Mouse (Mus musculus): Measurements from ENCODE around the gene Saxo1.

Gene Saxo1

DNA sequence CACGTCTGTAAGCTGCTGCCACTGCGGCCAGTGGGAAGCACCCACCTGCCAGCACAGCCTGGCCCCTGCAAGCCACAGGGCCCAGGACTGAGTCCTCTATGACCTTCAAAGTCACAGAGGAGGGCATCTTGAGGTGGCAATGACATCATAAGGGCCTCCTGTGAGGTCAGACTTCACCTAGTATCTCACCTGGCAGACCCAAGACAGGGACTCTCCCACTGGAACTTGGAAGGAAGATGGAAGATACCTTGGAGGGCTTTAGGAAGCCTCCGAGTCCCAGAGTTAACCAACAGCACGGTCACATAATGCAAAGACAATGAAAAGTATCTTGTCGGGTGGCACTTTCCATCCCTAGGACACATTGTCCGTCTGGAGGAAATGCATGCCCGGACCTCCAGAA lies at the start of gene Saxo1:
Gene Saxo1, minus strand, starts transcription at position 101 of the 400 bp plus-strand sequence.
- DNase-seq = no peak

DNA sequence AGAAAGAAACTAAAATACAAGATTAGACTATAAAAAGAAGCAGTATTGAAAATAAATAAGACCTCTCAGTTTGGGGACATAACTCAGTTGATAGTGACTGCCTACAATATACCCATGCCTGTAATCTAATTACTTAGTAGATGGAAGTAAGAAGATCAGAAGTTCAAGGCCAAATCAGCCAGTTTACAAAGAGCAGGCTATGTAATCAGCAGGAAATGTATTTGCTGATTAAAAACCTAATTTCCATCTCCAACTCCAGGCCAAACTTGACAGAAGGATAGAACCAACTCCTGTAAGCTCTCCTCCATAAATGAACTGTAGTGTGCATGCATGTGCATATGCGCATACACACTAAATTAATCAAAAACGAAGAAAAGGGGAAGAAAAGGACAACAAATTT lies 33.2 kb upstream of the Saxo1 start:
- DNase-seq = no peak

GRCm38 (mm10) chr4:86588236-86588635 lies 30.1 kb upstream of the Saxo1 start:
- peak; percentile 72 to 73 for DNase-seq

- peak; percentile 44 to 49 for DNase-seq
Measured at GRCm38 (mm10) chr4:86580591-86580990, 22.5 kb upstream of the Saxo1 start.

DNA sequence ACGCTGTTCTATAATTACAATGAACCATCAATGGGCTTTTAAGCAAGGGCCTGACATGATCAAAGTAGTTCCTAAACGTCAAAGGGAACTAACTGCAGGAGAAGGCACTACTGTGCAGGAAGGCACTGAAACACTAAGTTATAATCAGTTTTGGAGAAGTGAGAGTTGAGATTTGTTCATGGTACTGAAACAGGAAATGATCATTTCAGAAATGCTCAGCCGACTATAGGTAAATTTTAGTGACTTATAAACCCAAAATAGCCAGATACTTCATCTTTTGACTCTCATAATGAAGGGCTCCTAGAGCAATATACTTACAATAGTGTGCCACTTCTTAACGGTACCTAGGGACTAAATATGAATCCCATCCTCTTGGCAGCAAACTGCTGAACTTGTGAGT lies 21.9 kb upstream of the Saxo1 start:
- peak; percentile 44 to 62 for DNase-seq

DNA sequence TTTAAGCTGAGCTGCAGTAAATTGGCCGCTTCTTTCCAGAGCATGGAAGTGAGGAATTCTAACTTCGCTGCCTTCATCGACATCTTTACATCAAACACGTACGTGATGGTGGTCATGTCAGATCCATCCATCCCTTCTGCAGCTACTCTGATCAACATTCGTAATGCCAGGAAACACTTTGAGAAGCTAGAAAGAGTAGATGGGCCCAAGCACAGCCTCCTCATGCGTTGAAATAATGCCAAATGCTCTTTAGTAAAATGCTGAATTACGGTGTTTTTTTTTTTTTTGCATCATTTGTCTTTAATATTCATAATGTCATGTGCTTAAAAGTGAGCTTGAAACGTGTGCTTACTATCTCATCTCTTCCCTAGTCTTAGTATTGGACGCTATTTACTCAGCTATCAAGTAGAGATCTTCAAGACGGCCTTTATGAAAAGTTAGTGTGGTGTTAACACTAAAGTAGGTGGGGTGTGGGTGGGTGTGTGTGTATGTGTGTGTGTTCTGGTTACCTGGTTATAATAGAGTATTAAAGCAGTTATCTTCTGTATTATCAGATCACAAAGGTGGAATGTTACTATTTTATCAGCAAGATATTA lies 18.6 kb upstream of the Saxo1 start:
- no peak for DNase-seq

- DNase-seq = no peak
Measured at GRCm38 (mm10) chr4:86576120-86576541, 18.0 kb upstream of the Saxo1 start.

DNA sequence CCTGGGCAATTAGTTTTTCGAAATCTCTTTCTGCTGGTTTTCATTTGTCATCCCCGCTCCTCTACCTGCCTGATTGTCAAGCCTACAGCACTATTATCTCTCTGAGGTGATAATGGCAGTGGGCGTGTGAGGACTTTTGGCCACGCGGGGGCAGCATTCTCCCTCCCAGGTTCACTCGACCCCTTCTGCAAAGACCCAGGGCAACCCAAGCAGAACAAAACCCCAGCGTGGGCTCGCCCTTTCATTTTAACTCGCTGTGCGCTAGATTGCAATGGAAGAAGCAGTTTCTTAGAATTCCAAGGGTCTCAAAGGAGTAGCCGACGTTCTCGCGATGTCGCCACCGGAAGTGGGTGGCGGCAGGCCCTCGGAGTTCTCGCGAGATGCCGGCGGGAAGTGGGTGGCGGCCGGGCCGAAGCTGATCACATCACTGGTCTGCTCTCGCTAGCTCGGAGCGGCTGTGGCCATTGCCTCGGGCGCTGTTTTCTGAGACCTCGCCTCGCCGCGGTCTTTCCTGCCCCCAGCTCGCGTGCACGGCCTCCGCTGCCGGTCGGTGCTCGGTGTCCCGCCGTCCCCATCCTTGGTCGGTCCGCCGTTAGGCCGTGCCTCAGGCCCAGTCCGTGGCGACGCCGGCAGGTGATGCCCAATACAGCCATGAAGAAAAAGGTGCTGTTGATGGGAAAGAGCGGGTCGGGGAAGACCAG lies 17.3 kb upstream of the Saxo1 start, which contains the start of gene Rraga:
Gene Rraga, plus strand, starts transcription at position 386 of the 701 bp plus-strand sequence.
- peak; percentile 97 for DNase-seq

DNA sequence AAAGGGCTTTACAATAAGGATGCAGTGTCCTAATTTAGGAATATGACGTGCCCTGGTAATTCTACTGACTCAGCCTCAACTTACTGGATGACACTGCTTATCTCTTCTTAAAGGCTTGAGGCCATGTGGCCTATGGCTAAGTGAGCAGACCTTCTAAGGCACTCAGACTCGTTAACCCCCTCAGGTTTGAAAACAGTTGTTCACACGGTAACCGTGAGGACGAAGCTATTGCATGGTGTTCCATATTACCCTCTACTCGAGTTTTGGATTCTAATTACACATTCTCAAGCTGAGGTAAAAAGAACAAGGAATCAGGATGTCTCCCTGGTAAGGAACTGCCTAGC lies 16.8 kb upstream of the Saxo1 start:
- no peak for DNase-seq

- no peak for DNase-seq
Measured at GRCm38 (mm10) chr4:86561061-86561460, 2.9 kb upstream of the Saxo1 start.

DNA sequence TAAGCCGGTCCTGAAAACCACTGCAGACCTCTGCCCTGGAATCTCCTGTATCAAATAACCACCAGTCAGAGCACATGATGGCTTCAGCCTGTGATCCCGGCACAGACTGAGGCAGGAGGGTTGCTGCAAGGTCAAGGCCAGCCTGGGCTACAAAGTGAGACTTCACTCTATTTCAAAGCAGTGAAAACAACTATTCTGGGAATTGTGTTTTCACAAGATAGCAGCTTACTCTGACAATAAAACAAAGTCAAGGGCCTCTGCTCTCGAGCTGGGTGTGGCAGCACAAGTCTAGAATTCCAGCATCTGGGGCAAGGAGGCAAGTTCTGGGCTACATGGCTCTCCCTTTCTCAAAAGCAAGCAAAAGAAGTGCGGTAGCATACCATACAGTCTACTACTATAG lies 878 bp upstream of the Saxo1 start:
- no peak for DNase-seq

DNA sequence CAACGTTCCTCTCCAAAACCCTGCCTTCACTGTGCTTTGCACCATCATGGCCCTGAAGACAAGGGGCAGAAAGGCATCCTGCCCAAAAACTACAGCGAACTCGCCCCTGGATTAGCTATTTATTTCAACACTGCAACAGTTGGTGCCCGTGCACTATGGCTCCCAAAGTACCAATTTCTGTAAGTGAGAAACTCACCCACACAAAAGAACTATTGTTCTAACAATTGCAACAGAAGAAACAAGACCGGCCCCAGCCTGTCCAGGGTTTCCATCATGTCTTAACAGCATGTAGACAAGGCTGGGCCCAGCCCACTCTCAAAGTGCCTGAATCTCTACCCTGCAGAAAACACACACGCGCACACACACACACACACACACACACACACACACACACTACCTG lies 757 bp downstream of the Saxo1 start:
- no peak for DNase-seq

GRCm38 (mm10) chr4:86555035-86555707 lies 3.0 kb downstream of the Saxo1 start:
- DNase-seq = peak; percentile 25 to 36

- DNase-seq = no peak
Measured at GRCm38 (mm10) chr4:86548332-86548731, 9.8 kb downstream of the Saxo1 start.

DNA sequence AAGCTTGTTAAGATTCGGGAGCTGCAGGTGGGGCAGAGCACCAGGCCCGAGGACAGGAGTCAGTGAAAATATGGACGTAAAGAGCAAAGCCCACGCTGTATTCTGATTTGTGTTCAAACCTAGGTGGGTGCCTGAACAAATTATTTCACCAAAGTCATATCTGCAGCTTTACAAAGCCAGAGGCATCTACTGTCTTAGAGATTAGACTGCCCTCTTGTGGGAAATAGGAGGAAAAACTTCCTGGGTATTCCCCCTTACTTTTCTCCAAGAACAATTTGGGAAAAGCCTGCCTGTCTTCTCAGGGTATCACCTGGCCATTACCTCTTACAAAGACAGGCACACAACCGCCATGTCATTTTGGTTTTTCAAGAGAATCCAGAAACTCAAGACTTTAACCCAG lies 12.5 kb downstream of the Saxo1 start:
- DNase-seq = no peak

DNA sequence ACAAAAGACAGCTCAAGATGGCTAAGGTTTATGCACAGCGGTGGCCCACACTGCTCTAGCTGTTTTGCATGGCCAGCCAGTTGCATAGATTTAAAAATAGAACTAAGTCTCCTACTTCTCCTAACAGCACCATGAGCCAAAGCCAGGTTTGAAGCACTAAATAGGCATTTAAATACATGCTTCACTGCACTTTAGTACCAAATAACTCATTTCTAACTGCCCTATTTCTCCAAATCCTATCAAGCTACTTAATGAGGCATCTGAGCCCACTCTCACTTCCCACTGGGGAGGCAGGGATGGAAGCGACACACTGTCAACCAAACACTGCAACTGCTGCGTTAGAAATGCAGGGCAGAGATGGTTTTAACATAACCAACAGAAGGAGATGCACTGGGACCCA lies 14.1 kb downstream of the Saxo1 start:
- no peak for DNase-seq

- DNase-seq = no peak
Measured at GRCm38 (mm10) chr4:86541573-86541972, 16.6 kb downstream of the Saxo1 start.

DNA sequence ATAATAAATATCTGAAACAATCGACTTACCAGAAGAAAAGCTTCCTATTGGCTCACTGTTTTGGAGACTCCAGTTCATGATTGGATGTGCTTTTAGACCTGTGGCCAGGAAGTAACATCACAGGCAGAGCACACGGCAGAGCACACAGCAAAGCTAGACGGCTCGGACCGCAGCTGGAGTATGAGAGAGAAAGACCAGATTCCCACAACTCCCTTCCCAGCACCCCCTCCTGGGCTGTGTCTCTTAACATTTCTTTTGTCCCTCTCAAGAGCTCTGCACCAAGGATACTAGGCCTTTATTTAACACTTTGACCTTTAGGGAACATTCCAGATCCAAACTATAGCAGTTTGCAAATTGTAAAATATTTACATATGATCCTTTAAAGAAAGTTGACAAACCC lies 19.2 kb downstream of the Saxo1 start:
- no peak for DNase-seq

- peak; percentile 68 to 70 for DNase-seq
Measured at GRCm38 (mm10) chr4:86537972-86538371, 20.2 kb downstream of the Saxo1 start.

DNA sequence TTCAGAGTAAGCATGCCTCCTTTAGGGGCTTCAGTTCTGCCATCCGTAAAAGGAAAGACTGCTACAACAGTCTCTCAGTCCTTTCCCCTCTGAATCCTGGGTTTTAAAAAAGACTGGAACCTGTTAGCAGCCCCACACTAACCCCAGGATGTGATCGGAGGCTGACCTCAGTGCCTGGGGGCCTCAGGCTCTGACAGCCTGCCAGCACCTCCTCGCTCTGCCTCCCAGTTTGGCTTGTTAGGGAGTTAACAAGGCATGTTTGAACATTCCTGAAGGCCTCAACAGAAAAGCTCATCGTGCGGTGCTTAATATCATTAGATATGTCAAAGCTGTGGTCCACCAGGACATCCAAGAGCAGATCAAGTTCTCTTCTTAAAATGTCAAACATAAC lies 24.0 kb downstream of the Saxo1 start:
- no peak for DNase-seq

GRCm38 (mm10) chr4:86533406-86534090 lies 24.6 kb downstream of the Saxo1 start:
- DNase-seq = no peak

- no peak for DNase-seq
Measured at GRCm38 (mm10) chr4:86529161-86529560, 29.0 kb downstream of the Saxo1 start.

Measured in B cell, adult 2 months (primary cell).